10 mouse cellular contexts compared by ENCODE assay signal in the genomic region with DNA sequence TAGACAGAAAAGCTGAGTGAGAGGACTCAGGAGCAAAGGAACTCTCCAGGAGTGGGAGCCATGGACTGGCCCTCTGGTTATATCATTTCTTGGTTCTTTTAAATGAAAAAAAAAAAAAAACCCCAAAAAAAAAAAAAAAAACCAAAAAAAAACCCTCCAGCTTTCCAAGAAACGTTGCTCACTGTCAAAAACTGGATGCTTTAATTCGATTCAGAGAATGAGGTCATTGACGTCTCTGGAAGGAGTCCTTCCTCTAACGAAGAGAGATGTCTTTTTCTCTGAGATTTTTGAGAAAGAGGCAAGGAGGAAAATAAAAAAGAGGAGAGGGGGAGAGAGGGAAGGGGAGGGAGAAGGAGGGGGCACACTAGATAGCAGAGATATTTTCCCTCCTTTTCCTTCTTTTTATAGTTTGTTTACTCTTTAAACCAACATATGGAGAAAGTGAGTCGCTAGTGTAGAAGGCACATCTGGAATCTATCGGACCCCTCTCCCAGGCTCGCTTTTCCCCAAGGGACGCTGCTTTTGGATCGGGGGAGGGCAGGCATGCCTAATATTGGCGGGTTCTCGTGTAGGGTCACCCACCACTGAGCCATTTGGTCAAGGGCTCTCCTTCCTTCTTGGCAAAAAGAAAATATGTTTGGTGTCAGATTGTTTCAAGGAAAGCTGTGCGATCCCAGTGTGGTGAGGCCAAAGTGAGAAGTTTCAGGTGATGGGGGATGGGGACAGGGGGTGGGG. TPM values are rescaled to one million over a fixed set of nuclear protein-coding genes. Genes with fewer than 3 reads are reported as not detected.
DNase-seq lines count a peak whose midpoint lies in the region; ATAC-seq lines count a peak whose summit lies in the region.
"Had no signal": no experiment of that assay in that cellular context is flagged by ENCODE, and none has a peak within 500 bp of the region (broad histone marks: within the 10 kb centered on the region; RNA-seq: fewer than 3 reads in every experiment).

No protein-coding gene starts in this region.

- peaks cover 9% of the 10 kb centered on the region; the same call in 1 of the 2 replicates for H3K36me3 ChIP-seq in kidney, embryonic 16.5 days (ENCODE audit: insufficient read depth, low read length)
- H3K36me3 ChIP-seq in heart, embryonic 15.5 days: peaks cover 13% of the 10 kb centered on the region; the same call in 1 of the 2 replicates
- 0 out of 2 replicates have a peak, but pooled peaks cover 5% of the 10 kb centered on the region for H3K36me3 ChIP-seq in neural tube, embryonic 12.5 days

- 22% methylated on average over 12 of the region's 12 CpGs for WGBS in kidney, embryonic 16.5 days
- WGBS in heart, embryonic 15.5 days: 43% methylated on average over 12 of the region's 12 CpGs
- 65% methylated on average over 12 of the region's 12 CpGs for WGBS in neural tube, embryonic 12.5 days

- no peak for ATAC-seq in kidney, embryonic 16.5 days (ENCODE audit: low FRiP score, low TSS enrichment)
- no peak for ATAC-seq in heart, embryonic 15.5 days (replicated peaks; ENCODE audit: insufficient number of reproducible peaks, insufficient read depth, low FRiP score, low read depth)
- no peak for ATAC-seq in neural tube, embryonic 12.5 days (ENCODE audit: low FRiP score, low read depth)
- ATAC-seq: midbrain, embryonic 16.5 days; Patski had no signal

- DNase-seq in kidney, adult 11 months: no peak
- peak; percentile 70 for DNase-seq in embryo, embryonic 10.5 days (ENCODE audit: low spot score)
- DNase-seq in adrenal gland, postnatal 4 days (ENCODE audit: low spot score in 2 of 2): no peak
- no peak for DNase-seq in cerebellum, adult 9-10 months
- DNase-seq: kidney, adult 18-20 months had no signal

- H3K4me3 ChIP-seq in kidney, embryonic 16.5 days (ENCODE audit: low read length): peak overlapping the region; percentile 64
- peak overlapping the region; percentile 66 for H3K4me3 ChIP-seq in heart, embryonic 15.5 days
- H3K4me3 ChIP-seq in neural tube, embryonic 12.5 days: no peak overlapping the region; the same call in 1 of the 2 replicates

- peak overlapping the region; percentile 55 for H3K9ac ChIP-seq in kidney, embryonic 16.5 days (replicated peaks; ENCODE audit: low read length)
- peak overlapping the region; percentile 38; the same call in 1 of the 2 replicates for H3K9ac ChIP-seq in heart, embryonic 15.5 days
- H3K9ac ChIP-seq in neural tube, embryonic 12.5 days: no peak overlapping the region

- H3K27ac ChIP-seq in kidney, embryonic 16.5 days (ENCODE audit: low read length): peak overlapping the region; percentile 77
- H3K27ac ChIP-seq in heart, embryonic 15.5 days: peak overlapping the region; percentile 50
- H3K27ac ChIP-seq in neural tube, embryonic 12.5 days: no peak overlapping the region

- no peaks in the 10 kb centered on the region; the same call in 1 of the 2 replicates for H3K9me3 ChIP-seq in kidney, embryonic 16.5 days (ENCODE audit: low read length)
- no peaks in the 10 kb centered on the region for H3K9me3 ChIP-seq in heart, embryonic 15.5 days (replicated peaks)
- H3K9me3 ChIP-seq in neural tube, embryonic 12.5 days: no peaks in the 10 kb centered on the region

- H3K27me3 ChIP-seq in kidney, embryonic 16.5 days (ENCODE audit: insufficient read depth, low read length): peaks cover 3% of the 10 kb centered on the region; the same call in 1 of the 2 replicates
- H3K27me3 ChIP-seq in heart, embryonic 15.5 days: peaks cover 8% of the 10 kb centered on the region
- peaks cover 30% of the 10 kb centered on the region for H3K27me3 ChIP-seq in neural tube, embryonic 12.5 days (replicated peaks)
- H3K27me3 ChIP-seq: Patski had no signal

- H3K4me1 ChIP-seq in kidney, embryonic 16.5 days (ENCODE audit: insufficient read depth, low read length): peaks cover 26% of the 10 kb centered on the region
- H3K4me1 ChIP-seq in heart, embryonic 15.5 days (replicated peaks): peaks cover 29% of the 10 kb centered on the region
- H3K4me1 ChIP-seq in neural tube, embryonic 12.5 days: peaks cover 18% of the 10 kb centered on the region

- H3K4me2 ChIP-seq in kidney, embryonic 16.5 days (replicated peaks; ENCODE audit: low read depth, low read length): peak overlapping the region; percentile 67
- H3K4me2 ChIP-seq in heart, embryonic 15.5 days: peak overlapping the region; percentile 86
- peak overlapping the region; percentile 64 for H3K4me2 ChIP-seq in neural tube, embryonic 12.5 days (replicated peaks)

RNA-seq across cellular contexts. Expression of a gene that starts 3.4 kb away (rescaled TPM):
- 59.8 and 61.8 TPM in 2 replicates for polyA plus RNA-seq in kidney, embryonic 16.5 days (2015; fragmentation: Nextera tagmentation; extraction: Ambion mirVana)
- 18.8 and 33.9 TPM in 2 replicates for polyA plus RNA-seq in heart, embryonic 15.5 days (2015; fragmentation: Nextera tagmentation; extraction: Ambion mirVana)
- polyA plus RNA-seq in neural tube, embryonic 12.5 days (2016; fragmentation: Nextera tagmentation; extraction: Ambion mirVana): 26.1 and 30.2 TPM in 2 replicates
- total RNA-seq in adrenal gland, postnatal 4 days (2021): 10 to 100 TPM; 23.6 to 26.5 TPM
